Mouse (Mus musculus) urinary bladder, postnatal 4 days (tissue): ENCODE data around the gene Rnf167.

Experiments used
- DNase-seq, 2 experiments: peaks; one replicate each; pipeline ENCODE4 v3.0.0; 2021 to 2022; ENCODE audit warnings: low spot score in 2 of 2

Rnf167 gene

GRCm38 (mm10) chr11:70654923-70655570, 8.0 kb downstream of the Rnf167 start:
- peak; percentile 81 to 85 for DNase-seq

GRCm38 (mm10) chr11:70655571-70656455, 8.8 kb downstream of the Rnf167 start:
- peak; percentile 75 to 78 for DNase-seq

DNA sequence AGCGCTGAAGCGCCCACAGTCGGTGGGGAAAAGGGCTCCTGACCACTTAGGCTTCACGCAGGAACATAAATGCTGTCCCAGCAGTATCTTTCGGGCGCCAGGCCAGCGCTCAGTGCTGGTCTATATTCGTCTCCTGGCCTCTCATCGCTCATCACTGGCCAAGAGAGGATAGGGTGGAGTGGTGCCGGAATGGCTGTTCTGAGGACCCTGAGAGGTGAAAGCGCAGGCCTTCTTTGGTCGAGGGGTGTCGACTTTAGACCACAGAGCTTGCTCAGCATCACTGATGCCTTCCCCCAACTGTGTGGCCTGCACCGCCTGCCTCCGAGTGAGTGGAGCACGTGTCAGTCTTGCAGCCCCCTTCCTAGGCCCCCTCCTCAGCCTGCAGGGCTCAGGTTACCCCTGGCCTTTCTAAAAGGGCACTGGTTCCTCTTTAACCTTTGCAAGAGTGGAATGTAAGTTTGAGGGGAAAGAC, 9.5 kb downstream of the Rnf167 start:
- DNase-seq, result peak in 1 of 2 experiments; percentile 64

- DNase-seq, result peak in 1 of 2 experiments; percentile 18
Observed at GRCm38 (mm10) chr11:70656964-70657363, 9.9 kb downstream of the Rnf167 start, which contains the start of gene Eno3. TSS of gene Eno3 (plus strand) at chr11:70657202.

- DNase-seq, result peak in 1 of 2 experiments; percentile 16
Observed at GRCm38 (mm10) chr11:70657573-70657972, 10.5 kb downstream of the Rnf167 start.

GRCm38 (mm10) chr11:70657991-70658390, 11.0 kb downstream of the Rnf167 start:
- no peak for DNase-seq

- no peak for DNase-seq
Observed at GRCm38 (mm10) chr11:70658521-70658920, 11.5 kb downstream of the Rnf167 start.

GRCm38 (mm10) chr11:70658942-70659341, 11.9 kb downstream of the Rnf167 start:
- no peak for DNase-seq

- no peak for DNase-seq
Observed at GRCm38 (mm10) chr11:70660571-70660970, 13.5 kb downstream of the Rnf167 start.

GRCm38 (mm10) chr11:70663101-70663500, 16.1 kb downstream of the Rnf167 start:
- no peak for DNase-seq

DNA sequence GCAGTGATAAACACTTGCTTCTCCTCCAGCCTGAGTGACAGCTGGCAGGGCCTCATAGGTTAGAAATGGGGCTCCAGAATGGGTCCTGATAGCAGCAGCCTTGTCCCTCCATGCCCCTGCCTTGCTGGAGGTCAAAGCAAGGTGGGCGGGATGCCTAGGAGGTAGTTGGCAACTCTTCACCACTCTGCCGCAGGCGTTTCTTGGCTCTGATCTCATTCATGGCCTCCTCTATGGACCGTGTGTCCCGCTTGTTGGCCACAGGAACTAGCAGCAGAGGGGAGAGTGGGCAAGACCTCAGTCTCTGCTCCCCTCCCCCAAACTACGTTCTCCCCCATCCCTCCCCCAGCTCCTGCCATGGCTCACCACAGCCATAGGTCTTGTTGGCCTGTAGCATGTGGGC, 16.9 kb downstream of the Rnf167 start:
- no peak for DNase-seq

DNA sequence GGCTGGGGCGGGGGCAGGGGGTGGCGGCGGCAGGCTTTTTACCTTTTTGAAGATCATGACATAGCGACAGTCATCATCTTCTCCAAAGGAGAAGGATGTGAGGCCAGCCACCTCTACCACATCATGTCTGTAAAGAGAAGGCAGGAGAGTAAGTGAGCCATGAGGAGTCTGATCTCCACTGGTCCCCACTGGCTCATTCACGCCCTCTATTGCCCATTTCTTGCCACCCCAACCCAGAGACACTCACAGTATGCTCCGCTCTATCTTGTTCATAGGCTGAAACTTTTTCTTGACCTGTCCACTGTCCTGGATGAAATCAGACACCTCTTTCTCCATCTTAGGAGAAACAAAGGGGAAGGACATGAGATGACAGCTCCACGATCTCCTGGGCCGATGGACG, 17.7 kb downstream of the Rnf167 start:
- DNase-seq, result no peak

DNA sequence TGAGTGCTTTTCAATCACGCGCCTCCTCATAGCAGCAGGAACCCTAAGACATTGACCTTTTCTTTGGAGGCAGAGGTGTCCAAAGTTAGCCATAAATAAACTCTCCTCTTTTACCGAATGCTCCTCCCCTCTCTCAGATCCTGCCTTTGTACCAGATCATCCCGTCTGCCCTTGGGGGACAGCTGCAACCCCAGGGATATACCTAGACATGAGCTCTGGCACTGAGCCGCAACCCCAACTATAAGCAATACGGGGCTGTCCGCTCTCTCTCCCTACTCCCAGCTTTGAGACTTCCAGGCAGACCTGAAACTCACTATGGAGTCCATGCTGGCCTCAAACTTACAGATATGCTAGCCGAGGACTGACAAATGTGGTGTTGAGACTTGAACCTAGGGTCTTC, 19.7 kb downstream of the Rnf167 start:
- no peak for DNase-seq

GRCm38 (mm10) chr11:70667271-70668150, 20.5 kb downstream of the Rnf167 start:
- DNase-seq, result no peak

DNA sequence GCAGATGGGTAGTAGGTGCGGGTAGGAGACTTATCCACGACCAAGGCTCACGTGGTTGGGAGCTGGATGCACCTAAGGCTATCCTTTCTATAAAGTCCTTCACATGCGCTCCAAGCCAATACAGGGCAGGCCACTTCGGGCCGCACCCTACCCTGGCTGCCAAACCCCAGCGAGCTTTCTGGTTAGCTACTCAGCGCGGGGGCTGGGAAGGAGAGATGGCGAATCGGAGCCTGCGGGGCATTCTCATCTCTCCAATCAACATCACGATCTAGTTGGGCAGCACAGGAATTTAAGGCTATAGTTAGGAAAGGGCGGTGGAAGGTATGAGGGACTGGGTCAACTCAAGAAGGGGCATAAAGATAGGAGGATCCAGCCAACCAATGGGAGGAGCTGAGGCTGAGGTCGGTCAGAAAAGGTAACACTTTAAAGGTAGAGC, 21.3 kb downstream of the Rnf167 start:
- DNase-seq, result peak in 1 of 2 experiments; percentile 77

DNA sequence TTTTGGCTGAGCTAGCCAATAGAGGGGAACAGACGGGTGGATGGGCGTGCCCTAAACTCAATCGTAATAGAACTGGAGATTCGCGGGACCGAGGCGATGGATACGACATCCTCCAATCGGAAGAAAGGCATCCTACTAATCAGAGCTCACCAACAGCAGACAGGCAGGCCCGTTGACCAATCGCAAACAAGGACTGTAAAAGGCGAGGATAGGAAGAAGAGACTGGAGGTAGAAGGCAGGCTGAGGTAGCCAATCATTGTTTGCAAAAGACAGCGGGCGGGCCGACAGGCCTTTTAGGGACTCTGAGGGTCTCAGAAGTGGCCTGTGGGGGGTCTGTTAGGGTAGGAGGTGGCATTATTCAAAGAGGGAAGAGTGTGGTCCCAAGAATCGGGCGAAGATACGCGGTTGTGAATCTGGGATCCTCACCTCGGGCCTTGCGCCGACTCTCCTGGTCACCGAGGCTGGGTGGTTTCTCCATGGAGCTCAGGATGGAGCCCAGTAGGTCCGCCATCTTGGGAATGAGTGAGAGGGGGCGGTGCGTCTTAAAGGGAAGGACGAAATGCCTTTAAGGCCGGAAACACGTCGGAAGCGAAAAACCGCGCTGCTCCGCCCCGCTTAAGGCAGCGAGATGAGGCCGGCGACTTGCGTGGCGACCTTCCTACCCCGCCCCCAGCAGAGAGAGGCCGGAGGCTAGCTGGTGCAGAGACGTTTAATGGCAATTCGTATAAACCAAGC, 21.9 kb downstream of the Rnf167 start, which contains the start of gene Spag7:
TSS of gene Spag7 (minus strand) at position 646 of the 735 bp plus-strand sequence.
- peak; percentile 94 to 96 for DNase-seq

DNA sequence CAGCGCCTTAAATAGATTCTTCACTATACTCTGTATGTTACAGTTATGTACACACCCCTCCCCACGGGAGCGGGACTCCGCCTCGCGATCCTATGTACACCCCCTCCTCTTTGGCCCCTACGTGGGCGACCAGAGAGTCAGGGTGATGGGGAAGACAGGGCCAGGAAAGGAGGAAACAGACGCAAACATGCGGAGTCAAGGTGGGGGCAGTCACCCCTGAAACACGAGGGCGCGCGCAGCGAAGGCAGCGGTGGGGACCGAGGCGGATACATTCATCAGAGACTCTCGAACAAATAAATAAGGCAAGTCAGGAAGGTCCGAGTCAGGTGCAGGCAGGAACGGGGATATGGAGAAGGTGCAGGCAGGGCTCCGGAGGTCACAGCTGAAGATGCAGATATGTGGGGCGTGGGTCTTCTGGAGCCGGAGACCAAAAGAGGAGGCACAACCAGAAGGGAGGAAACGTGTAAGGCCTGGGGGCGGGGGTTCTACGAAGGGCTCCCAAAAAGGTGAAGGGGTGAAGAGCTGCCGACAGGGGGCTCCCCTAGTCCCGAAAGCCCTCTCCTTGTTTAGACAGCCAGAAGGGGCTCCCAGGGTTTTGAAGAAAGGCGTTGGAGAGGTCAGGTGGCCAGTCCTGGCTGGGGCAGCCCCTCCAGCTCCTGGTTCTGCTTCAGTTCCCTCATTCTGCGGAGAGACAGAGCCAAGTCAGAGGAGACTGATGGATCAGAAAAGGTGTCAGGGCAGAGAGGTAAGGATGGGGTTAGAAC, 22.7 kb downstream of the Rnf167 start:
- peak; percentile 77 for DNase-seq

DNA sequence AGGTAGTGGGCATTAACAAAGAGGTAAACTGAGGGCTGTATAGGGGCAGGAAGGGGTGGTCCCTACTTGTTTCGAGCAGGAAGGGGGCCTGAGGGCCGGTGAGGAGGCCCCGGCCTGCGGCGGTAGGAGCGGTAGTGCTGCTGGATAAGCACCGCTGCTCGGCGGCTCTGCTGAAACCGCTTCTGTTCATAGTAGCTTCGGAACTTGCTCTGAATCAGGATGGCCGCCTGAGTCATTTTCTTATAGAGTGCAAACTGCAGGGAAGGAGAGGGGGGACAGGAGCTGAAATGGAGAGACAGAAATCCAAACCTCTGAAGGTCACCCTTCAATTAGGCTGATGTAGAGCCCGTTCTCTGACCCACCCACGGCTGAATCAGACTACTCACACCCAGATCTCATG, 23.4 kb downstream of the Rnf167 start:
- no peak for DNase-seq

- no peak for DNase-seq
Observed at GRCm38 (mm10) chr11:70671333-70672047, 24.5 kb downstream of the Rnf167 start.
